Mouse (Mus musculus): ENCODE measurements at regions not wholly inside any gene's neighbourhood (a gene's known extent, or its start where the extent isn't known, plus 50 kb on each side); places are given as distances from the start of the nearest gene placed in this dataset.

DNA sequence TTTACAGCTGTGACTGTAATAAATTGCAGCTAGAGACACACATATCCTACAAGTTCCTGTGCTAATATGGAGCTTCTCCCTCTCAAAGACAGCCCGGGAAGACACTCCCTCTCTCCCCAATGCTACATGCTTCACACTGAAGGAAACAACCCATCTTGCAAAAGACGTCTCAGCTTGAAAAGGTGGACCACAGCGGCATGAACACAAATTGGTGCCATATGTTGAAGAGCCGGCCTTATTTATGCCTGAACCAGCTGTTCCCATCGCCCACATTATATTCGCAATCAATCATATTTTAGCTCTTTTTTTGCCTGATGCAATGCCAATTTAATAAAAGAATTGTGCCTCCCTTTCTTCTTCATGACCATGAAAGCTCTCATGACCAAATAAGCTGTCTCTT is 135.8 kb upstream of the Mast4 start:
- no peak for DNase-seq

DNA sequence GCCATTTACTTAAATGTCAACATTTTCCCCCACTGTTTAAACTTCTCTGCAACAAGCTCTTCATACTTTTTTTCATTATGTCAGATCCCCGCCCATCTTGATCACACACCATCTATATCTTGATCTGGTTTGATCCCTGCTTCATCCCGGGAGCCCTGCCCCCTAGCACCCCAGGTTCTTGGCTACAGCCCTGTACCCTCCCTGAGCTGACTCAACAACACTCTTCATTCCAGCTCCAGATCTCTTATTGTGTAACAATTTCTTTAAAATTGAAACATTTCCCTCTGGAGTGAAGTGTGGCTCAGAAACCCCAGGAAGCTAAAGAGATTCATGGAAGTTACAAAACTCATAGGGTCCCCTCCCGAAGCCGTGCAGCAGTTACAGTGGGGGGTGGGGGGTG is 126.2 kb upstream of the Mast4 start:
- DNase-seq = no peak

DNA sequence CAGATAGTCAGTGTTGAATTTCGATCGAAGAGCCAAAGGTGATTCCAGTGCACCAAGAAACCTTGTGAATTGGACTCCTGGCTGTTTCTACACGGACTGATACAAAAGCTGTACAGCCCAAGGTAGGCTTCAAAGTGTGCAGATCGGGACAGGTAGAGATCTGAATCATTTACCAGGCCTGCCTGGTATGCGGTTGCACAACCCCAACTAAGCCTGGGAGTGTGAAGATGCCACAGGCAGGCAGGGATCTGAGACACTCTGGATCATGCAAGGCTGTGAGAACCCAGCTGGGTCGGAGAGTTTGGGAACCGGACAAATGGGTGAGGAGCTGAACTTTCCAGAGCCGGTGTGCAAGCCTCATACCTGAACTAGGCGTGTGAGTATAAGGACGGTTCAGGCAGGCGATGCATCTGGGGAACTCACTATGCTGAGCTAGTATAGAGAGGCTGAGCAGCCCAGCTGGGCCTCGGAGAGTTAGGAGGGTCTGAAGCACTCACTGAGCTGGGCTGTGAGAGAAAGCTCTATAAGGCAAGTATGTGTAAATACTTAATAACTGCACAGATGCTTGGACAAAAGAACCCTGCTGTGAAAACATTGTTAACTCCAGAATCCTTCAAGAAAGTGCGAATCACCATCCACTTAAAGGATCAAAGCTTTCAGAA is 125.3 kb upstream of the Mast4 start:
- no peak for DNase-seq

DNA sequence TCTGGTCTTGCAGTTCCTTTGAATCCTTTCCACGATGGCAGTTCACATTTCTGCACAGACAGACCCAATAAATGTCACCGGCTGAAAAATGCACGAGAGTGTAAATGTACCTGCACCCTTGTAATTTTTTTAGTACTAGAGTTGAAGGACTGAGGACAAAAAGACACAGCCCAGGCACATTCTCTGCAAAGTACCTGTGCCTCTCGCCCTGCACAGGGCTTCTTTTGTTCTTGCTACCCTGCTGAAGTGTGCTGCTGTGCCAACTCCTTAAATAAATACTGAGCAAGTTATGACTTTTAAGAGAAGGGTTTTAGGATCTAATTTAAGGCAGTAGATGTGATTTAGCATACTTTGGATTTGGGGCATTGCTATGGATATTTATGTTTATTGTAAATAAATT is 118.5 kb upstream of the Mast4 start:
- no peak for DNase-seq

DNA sequence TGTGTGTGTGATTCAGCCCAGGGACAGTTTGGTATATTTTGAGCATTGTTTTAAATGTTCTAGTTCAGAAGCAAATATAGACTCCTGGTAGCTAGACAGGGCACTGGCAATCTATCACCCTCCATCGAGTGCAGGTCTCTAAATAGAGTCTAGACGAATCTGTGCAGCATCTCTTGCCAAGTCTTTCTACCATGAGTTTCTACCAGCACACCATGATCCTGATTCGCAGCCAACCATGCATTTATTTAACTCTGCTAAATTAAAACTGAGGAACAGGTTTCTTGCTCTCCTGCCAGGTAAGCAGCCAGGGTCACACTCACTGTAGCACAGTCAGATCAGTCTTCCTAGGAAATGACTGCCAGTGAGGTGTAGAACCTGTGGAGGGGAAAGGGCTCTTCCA is 96.3 kb upstream of the Mast4 start:
- no peak for DNase-seq

DNA sequence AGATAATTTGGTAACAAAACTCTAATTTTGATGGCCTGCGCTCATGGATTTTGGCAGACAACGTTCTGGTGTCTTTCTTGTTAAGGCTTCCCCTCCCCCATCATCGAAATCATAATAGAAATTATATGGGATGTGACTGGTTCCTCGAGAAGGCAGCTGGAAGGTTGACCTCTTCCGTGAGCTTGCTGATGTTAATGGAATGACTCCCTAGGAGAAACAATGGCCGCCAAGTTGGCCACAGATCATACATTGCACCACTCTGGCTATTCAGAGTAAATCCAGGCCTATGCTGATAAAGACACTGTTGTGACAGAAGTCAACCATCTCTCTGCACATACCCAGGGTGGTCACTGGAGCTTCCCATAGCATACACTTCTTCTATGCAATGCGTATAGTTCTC is 89.7 kb upstream of the Mast4 start:
- no peak for DNase-seq

DNA sequence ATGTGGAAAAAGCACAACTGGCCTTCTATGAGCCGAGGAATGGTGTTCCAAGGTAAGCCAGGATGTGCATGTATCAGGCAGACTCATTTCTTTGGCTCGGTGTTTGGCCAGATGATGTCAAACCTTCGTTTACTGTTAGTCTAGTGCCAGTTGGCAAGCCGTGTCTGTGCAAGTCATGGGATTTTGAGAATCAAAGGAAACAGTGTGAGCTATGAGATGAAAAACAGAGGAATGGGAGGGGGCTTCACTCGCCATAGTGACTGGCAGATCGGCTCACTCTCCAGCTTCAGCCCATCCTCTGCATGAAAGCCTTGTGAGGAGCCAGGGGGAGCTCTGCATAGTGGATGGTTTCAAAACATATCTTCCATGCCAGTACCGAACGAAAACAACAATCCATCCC is 89.1 kb upstream of the Mast4 start:
- DNase-seq = no peak

DNA sequence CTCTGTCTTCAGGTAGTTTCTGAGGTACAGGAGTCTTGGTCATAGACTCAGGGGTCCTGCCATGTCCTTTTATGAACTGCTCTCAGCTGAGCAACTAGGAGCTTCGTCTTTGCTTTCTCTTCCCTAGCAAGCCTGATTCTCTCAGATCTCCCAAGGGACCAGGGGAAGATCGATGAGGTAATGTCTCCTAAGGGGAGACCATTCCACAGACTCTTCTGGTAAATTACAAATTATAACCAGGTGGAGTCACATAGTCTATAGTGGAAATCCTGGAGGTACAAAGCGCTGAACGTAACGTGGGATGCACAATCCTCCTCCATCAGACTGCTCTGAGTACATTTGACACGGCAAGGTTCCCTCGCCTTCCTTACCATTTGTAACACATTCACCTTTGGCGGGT is 88.7 kb upstream of the Mast4 start:
- DNase-seq = no peak

DNA sequence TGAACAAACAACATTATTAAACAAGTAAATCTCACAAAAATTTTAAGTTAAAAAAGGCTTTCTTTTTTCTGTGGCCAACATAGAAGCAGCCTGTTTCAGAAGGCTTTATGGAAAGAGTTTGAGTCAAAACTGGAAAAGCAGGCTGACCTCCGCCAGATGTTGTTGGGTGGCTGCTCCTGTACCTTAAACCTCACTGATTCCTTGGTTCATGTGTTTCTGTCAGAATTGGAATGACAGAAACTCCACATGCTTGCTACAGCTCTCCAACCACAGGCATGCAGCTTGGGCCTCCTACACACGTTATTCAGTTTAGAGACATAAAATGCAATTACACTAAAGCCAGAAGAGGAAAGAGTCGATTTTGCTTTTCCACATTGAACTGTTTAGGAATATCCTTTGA is 84.8 kb upstream of the Mast4 start:
- DNase-seq = no peak

DNA sequence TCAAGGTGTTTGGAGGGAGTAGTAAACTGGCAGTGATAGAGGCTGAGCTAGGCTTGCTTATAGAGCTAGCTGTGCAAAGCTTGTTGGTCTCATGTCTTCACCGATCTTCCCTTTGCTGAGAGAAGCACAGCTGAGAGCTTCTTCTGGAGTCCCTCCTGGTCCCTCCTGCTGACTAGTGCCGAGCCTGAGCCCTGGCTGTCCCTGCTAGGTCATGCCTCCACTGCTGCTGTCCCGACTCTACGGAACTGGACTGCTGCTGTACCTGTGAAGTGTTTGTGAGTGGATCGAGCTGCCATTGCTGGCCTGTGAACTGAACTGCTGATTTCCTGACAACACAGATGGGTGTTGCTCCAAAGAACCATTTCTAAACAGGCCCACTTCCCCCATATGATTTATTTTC is 83.0 kb upstream of the Mast4 start:
- DNase-seq = no peak

DNA sequence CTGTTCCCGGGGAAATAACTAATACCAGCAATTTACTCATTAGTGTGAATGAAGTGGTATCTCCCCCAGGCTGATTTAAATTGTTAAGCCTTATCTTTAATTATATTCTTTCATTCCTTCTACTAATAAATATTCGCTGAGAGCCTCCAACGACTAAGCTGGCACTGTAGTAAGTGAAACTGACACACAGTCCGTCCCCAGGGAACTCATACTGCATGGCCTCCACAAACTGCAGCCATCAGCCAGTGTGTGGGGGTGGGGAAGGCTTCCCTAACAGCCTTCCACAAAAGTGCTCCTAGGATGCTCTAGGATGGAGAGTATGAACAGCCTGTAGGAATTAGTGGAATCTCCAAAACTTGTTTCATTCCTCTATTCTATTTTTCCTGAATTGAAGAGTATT is 81.0 kb upstream of the Mast4 start:
- DNase-seq = no peak

DNA sequence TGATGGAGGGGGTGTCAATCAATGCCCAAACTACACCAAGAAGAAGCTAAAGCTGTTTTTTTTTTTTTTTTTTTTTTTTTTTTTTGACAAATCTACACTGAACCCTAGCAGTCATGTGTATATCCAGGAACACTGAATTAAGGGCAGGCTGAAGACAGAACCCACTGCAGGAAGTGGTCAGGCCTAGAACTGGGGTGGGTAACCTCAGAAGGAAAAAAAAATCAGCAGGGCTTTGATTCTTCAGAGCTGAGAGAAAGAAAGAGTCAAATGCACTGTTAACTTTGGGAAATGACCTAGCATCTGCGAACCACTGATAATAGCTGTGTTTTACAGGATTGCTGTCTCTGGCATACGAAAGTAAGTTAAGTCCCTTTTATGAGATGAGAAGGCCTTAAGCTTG is 78.3 kb upstream of the Mast4 start:
- DNase-seq = no peak

DNA sequence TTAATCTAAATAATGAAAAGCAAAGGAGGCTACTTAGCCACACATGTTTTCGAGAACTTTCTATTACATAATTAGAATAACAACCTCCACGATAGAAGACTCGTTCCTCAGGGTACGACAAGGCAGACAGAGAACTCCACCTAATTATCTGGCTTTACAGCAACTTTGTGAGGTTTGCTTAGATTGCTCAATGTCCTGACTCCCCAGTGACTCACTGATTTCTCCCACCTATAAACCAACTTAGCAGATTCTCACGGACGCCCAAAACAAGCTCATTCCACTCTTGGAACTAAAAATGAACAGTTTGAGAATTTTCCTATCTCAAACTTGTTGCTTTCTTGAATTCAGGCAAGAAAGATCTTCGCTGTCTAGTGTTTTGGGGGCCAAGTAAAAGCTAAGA is 75.0 kb upstream of the Mast4 start:
- no peak for DNase-seq

DNA sequence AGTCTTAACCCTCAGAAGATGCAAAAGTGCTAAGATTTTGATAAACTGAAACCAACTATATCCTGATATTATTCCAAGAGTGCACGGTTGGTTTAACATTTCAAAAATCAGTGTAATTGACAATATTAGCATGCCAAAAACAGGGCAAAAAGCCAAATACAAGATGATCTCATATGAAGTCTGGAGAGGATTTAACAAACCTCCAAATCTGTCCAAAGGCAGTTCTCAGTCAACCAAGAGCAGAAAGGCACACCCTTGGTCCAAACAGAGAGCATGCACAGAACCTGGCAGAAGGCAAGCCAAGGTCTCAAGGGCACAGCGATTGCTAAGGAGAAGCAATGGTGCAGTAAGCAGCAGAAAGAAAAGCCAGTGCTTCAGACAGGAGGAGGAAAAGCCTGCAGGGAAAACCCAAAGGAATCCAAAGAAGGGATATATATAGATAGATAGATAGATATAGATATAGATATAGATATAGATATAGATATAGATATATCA is 62.3 kb upstream of the Mast4 start:
- no peak for DNase-seq

DNA sequence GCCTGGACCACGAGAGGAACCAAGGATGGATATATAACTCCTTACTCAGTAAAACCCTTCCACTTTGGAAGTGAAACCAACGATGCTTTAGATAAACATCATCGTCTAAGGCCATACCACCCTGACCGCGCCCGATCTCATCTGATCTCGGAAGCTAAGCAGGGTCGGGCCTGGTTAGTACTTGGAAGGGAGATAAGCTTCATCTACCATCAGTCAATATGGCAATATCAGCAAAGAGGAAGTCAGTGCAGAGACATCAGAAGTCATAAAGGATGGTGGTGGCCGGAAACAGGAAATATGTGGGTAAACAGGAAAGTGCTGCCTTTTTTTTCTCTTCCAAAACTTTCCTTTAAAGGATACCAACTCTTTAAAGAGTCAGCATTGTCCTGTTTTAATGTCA is 61.8 kb upstream of the Mast4 start:
- DNase-seq = no peak

DNA sequence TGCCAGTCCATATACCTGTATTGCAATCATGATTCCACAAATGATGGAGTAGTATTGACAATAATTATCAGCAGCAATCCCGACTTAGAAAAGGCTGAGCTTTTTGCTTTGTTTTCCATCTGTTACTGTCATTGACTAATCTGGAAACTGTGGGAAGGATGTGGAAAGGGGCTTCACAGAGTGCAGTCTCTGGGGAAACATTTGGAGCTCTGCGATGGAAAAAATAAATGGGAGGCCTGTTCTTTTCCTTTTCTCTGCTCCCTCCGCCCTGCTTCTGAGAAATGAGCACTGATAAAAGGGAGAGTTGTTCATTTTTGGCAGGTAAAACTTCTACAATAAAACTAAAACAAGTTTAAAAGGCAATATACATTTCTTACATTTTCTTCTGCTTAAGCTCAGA is 58.3 kb upstream of the Mast4 start:
- no peak for DNase-seq

DNA sequence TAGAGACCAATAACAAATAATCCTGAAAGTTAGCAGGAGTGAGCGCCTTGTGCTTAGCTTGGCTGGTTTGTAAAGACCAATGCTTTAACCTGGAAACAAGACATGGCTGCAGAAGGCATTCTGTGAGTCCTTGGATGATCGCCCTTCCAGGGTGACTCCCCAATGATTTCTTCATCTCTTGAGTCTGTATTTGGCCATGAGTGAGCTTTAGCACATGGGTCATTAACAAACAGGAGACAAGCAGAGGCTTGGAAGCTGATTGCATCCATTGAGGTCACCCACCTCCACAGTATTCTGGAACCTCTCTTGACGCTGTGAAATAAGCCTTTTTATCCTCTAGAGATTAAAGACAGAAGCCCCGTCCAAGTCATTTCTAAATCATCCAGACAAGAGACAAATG is 57.1 kb upstream of the Mast4 start:
- DNase-seq = no peak

DNA sequence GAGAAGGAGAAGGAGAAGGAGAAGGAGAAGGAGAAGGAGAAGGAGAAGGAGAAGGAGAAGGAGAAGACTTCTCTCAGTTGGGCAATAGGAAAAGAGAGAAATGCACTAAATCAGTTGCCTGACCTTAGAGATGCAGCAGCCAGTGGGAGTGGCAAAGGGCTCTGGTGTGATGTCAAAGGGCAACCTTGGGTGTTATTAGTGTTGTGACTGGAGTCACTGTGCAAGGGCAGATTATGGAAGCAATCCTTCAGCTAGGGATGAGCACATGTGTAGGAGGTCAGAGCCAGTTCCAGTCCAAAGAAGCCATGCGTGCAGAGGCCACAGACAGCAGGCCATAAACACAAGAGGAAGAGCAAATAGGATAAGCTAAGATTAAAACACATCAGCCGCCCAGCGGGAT is 56.7 kb upstream of the Mast4 start:
- DNase-seq = no peak

DNA sequence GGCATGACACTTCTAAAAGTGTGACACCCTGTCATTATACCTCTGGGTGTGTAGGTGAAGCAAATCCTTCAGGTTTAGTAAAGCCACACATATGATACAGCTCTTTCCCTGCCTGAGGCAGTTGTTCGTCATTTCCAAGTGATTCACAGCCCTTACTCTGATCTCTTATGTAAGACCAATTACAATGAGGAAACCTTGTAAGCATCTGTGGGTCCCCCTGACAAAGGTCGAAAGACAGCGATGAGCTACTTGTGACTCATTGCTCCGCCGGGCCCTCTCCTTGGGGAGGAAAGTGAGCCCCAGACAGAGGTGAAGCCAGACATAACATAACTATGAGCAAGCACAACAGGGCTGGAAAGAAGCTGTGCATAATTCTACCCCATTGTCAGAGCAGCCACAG is 52.7 kb upstream of the Mast4 start:
- no peak for DNase-seq
